In the genomic region with DNA sequence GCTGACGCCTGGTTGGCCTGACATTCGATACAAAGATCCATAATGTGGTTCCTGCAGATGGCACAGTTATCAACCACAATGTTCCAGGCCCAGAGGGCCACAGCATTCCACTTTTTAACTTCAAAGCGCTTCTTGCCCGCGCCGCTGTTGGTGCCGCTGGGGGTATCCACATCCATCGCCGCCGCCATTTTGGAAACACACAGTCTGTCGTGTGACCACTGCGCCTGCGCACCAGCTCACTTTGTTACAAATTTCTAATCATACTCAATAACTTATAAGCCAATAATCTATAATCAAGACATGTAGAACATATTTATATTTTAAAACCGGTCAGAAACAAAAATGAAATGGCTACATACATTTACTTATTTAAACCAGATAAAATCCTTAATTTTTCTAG, we compare ENCODE assay signal across 7 mouse cellular contexts. TPM values are rescaled to one million over a fixed set of nuclear protein-coding genes. Genes with fewer than 3 reads are reported as not detected.
DNase-seq lines count a peak whose midpoint lies in the region; ATAC-seq lines count a peak whose summit lies in the region.
"Not testable (repeated sequence)": the region's sequence is repeated elsewhere in the genome, so short reads cannot be mapped to it uniquely, and the experiment has no call there.

No protein-coding gene starts in this region.

- ATAC-seq in erythroblast, adult 5-6 weeks (replicated peaks; ENCODE audit: low FRiP score, poor library complexity, severe bottlenecking) = peak; percentile 94
- ATAC-seq in granulocyte monocyte progenitor cell, adult 5-6 weeks (replicated peaks; ENCODE audit: poor library complexity, severe bottlenecking) = peak; percentile 74
- peak; percentile 87 for ATAC-seq in megakaryocyte, adult 5-6 weeks (ENCODE audit: poor library complexity, severe bottlenecking)
- 0 out of 2 replicates have a peak, but pooled peaks have one; percentile 59 for ATAC-seq in monocyte, adult 5-6 weeks (replicated peaks; ENCODE audit: insufficient number of reproducible peaks, low FRiP score, low TSS enrichment, poor library complexity, severe bottlenecking)

- H3K27ac ChIP-seq in ES-E14 (ENCODE audit: insufficient read depth, low read depth, low read length, poor library complexity, severe bottlenecking) = peak overlapping the region; percentile 85

- H3K9me3 ChIP-seq in ES-E14 (ENCODE audit: control insufficient read depth, insufficient read depth, low read depth, low read length) = not testable (repeated sequence)

- DNase-seq in ES-E14 (ENCODE audit: low read depth, low spot score) = not testable (repeated sequence)
- peak; percentile 66 for DNase-seq in ZHBTc4 (ENCODE audit: low read depth, low spot score)
- DNase-seq in urinary bladder, adult 2 months (ENCODE audit: low spot score) = peak; percentile 13

- in situ Hi-C loops in ES-E14 (cut with MboI; ENCODE audit: low sequenced_read_pairs in 2 of 2, unreplicated experiment in 2 of 2) = not testable (repeated sequence)

- H3K9ac ChIP-seq in ES-E14 (ENCODE audit: insufficient read depth, low read depth, low read length, poor library complexity, severe bottlenecking) = peak overlapping the region; percentile 85

- H3K36me3 ChIP-seq in ES-E14 (ENCODE audit: control insufficient read depth, insufficient read depth, low read length, poor library complexity, severe bottlenecking) = not testable (repeated sequence)

- peak overlapping the region; percentile 51 to 76 for H3K4me3 ChIP-seq in ES-E14 (ENCODE audit: insufficient read depth in 1 of 2, low read depth in 1 of 2, low read length in 2 of 2, poor library complexity in 1 of 2, severe bottlenecking in 1 of 2)

- H3K4me1 ChIP-seq in ES-E14 (ENCODE audit: control insufficient read depth in 2 of 2, insufficient read depth in 2 of 2, low read length in 2 of 2, poor library complexity in 1 of 2) = not testable (repeated sequence)

RNA-seq across cellular contexts. Expression of gene Ppp1r10, which starts 19.5 kb away (rescaled TPM):
- total RNA-seq in ES-E14 (2012; rRNA removed) = 64.8 and 68.2 TPM in 2 replicates
- 91.1 and 91.3 TPM in 2 replicates for total RNA-seq in erythroblast, adult 5-6 weeks (2015; ENCODE audit: low replicate concordance)
- total RNA-seq in erythroblast, adult 5-6 weeks (2017; ENCODE audit: low replicate concordance) = 84.8 and 104 TPM in 2 replicates
- 78.2 and 83.9 TPM in 2 replicates for total RNA-seq in granulocyte monocyte progenitor cell, adult 5-6 weeks (2014; fragmentation: Nextera tagmentation)
- 79.2 and 87.5 TPM in 2 replicates for total RNA-seq in granulocyte monocyte progenitor cell, adult 5-6 weeks (2017)
- 82.4 and 93.7 TPM in 2 replicates for total RNA-seq in megakaryocyte, adult 5-6 weeks (2015)
- total RNA-seq in megakaryocyte, adult 5-6 weeks (2017) = 131 and 157 TPM in 2 replicates
- 103 to 230 TPM (median 106 TPM) in 3 replicates for total RNA-seq in monocyte, adult 5-6 weeks (2017)
- 25.8 and 26.0 TPM in 2 replicates for polyA plus RNA-seq in urinary bladder, adult 2 months (2012; rRNA removed)

RNA-seq across cellular contexts. Expression of gene Mrps18b, which starts 19.6 kb away (rescaled TPM):
- 189 and 226 TPM in 2 replicates for total RNA-seq in ES-E14 (2012; rRNA removed)
- total RNA-seq in erythroblast, adult 5-6 weeks (2015; ENCODE audit: low replicate concordance) = 7.7 and 32.6 TPM in 2 replicates
- 7.4 and 18.9 TPM in 2 replicates for total RNA-seq in erythroblast, adult 5-6 weeks (2017; ENCODE audit: low replicate concordance)
- total RNA-seq in granulocyte monocyte progenitor cell, adult 5-6 weeks (2014; fragmentation: Nextera tagmentation) = 100 and 151 TPM in 2 replicates
- total RNA-seq in granulocyte monocyte progenitor cell, adult 5-6 weeks (2017) = 62.6 and 72.8 TPM in 2 replicates
- 29.2 and 35.9 TPM in 2 replicates for total RNA-seq in megakaryocyte, adult 5-6 weeks (2015)
- total RNA-seq in megakaryocyte, adult 5-6 weeks (2017) = 25.0 and 28.9 TPM in 2 replicates
- 26.6 to 31.6 TPM (median 29.0 TPM) in 3 replicates for total RNA-seq in monocyte, adult 5-6 weeks (2017)
- polyA plus RNA-seq in urinary bladder, adult 2 months (2012; rRNA removed) = 77.9 and 90.8 TPM in 2 replicates

RNA-seq across cellular contexts. Expression of gene Atat1, which starts 25.9 kb away (rescaled TPM):
- total RNA-seq in ES-E14 (2012; rRNA removed) = 12.5 and 12.9 TPM in 2 replicates
- 2.3 TPM in 1 of 2 replicates, not detected in the other for total RNA-seq in erythroblast, adult 5-6 weeks (2015; ENCODE audit: low replicate concordance)
- 0.56 and 7.1 TPM in 2 replicates for total RNA-seq in erythroblast, adult 5-6 weeks (2017; ENCODE audit: low replicate concordance)
- 17.8 and 25.6 TPM in 2 replicates for total RNA-seq in granulocyte monocyte progenitor cell, adult 5-6 weeks (2014; fragmentation: Nextera tagmentation)
- total RNA-seq in granulocyte monocyte progenitor cell, adult 5-6 weeks (2017) = 5.4 and 8.0 TPM in 2 replicates
- total RNA-seq in megakaryocyte, adult 5-6 weeks (2015) = 8.7 and 10.1 TPM in 2 replicates
- total RNA-seq in megakaryocyte, adult 5-6 weeks (2017) = 5.2 and 7.6 TPM in 2 replicates
- total RNA-seq in monocyte, adult 5-6 weeks (2017) = 13.9 to 18.7 TPM (median 14.2 TPM) in 3 replicates
- polyA plus RNA-seq in urinary bladder, adult 2 months (2012; rRNA removed) = 45.9 and 58.8 TPM in 2 replicates

RNA-seq across cellular contexts. Expression of gene Abcf1, which starts 33.8 kb away (rescaled TPM):
- total RNA-seq in ES-E14 (2012; rRNA removed) = 115 and 117 TPM in 2 replicates
- total RNA-seq in erythroblast, adult 5-6 weeks (2015; ENCODE audit: low replicate concordance) = 13.0 and 13.6 TPM in 2 replicates
- 33.9 and 71.4 TPM in 2 replicates for total RNA-seq in erythroblast, adult 5-6 weeks (2017; ENCODE audit: low replicate concordance)
- total RNA-seq in granulocyte monocyte progenitor cell, adult 5-6 weeks (2014; fragmentation: Nextera tagmentation) = 74.4 and 92.3 TPM in 2 replicates
- total RNA-seq in granulocyte monocyte progenitor cell, adult 5-6 weeks (2017) = 165 and 231 TPM in 2 replicates
- 31.8 and 32.7 TPM in 2 replicates for total RNA-seq in megakaryocyte, adult 5-6 weeks (2015)
- total RNA-seq in megakaryocyte, adult 5-6 weeks (2017) = 101 and 128 TPM in 2 replicates
- 177 to 254 TPM (median 221 TPM) in 3 replicates for total RNA-seq in monocyte, adult 5-6 weeks (2017)
- 58.4 and 74.6 TPM in 2 replicates for polyA plus RNA-seq in urinary bladder, adult 2 months (2012; rRNA removed)

RNA-seq across cellular contexts. Expression of gene 2310061I04Rik, which starts 38.5 kb away (rescaled TPM):
- 13.6 and 15.8 TPM in 2 replicates for total RNA-seq in ES-E14 (2012; rRNA removed)
- total RNA-seq in erythroblast, adult 5-6 weeks (2015; ENCODE audit: low replicate concordance) = 17.1 and 21.5 TPM in 2 replicates
- total RNA-seq in erythroblast, adult 5-6 weeks (2017; ENCODE audit: low replicate concordance) = 3.9 TPM in 1 of 2 replicates, not detected in the other
- 97.8 and 112 TPM in 2 replicates for total RNA-seq in granulocyte monocyte progenitor cell, adult 5-6 weeks (2014; fragmentation: Nextera tagmentation)
- total RNA-seq in granulocyte monocyte progenitor cell, adult 5-6 weeks (2017) = 6.2 and 8.4 TPM in 2 replicates
- total RNA-seq in megakaryocyte, adult 5-6 weeks (2015) = 28.4 and 31.8 TPM in 2 replicates
- 3.5 and 9.8 TPM in 2 replicates for total RNA-seq in megakaryocyte, adult 5-6 weeks (2017)
- total RNA-seq in monocyte, adult 5-6 weeks (2017) = 1.8 to 10.4 TPM (median 5.7 TPM) in 3 replicates
- polyA plus RNA-seq in urinary bladder, adult 2 months (2012; rRNA removed) = 29.6 and 35.9 TPM in 2 replicates
